Mouse (Mus musculus) monocyte, adult 2 months (primary cell): ENCODE measurements around the gene Lrrc27.
A peak's percentile ranks its signal among the peaks of the same experiment; 100 is the strongest.

ENCODE experiments used
- DNase-seq, 2 experiments: peaks; one replicate each; pipeline ENCODE4 v3.0.0; 2022; ENCODE audit warnings: low spot score in 2 of 2, low read depth in 1 of 2

The Lrrc27 gene

GRCm38 (mm10) chr7:139235651-139236358 is 23.0 kb downstream of the Lrrc27 start:
- no peak for DNase-seq

DNA sequence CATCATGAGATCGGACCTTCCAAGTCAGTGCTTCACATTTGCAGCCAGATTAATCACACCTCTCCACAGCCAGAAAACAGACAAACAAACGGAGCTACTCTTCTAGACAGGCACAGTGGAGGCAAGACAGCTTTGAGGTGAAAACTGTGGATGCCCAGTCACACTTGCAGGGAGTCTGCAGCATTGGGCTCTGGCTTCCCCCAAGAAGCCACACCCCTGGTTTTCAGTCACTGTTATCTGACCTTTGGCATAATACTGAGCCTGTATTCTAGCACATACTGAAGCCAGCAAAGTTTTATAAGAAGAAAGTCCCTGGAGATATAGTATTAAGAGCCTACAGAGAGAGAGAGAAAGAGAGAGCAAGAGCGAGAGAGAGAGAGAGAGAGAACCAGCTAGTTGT is 26.6 kb downstream of the Lrrc27 start:
- DNase-seq: no peak

GRCm38 (mm10) chr7:139246086-139246485 is 33.3 kb downstream of the Lrrc27 start:
- DNase-seq: no peak

DNA sequence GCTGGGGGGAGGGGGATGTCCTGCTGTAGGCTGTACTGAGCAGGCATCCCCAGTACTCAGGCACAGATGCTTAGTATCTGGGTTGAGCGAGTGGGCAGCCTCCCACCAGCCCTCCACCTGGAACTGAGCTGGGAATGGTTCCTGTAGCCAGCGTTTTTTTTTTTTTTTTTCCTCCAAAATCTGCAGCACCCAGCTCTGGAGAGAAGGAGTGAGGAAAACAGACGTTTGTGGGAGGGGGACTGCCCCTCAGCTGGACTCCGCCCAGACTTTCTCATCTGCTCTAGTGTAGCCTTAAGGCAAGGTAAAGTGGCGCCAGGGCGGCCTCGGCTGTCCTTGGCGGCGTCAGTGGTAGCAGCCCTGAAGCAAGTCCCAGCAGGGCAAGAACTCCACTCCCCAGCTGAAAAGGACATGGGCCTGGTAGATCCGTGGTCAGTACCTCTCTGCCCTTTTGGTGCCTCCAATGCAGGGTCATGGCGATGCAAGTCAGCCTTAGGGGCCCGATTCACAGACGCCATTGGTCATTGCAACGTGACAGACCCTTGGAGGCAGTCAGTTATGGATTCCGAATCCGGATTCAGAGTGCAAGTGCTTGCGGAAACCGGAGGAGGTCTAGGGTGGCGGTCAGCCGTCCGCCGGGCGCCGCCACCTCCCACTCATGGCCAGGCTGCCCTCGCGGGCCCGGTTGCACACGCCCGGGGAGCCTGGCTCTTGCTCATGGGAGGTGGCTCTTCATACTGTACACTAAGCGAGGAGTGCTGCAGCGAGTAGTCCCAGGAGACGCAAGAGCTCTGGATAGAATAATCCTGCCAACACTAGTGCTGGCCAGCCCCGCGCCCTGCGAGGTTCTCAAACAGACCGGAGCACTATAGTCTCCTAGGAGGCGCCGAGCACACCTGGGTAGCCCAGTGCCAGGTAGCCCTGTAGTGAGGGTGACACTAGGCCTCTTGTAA is 34.4 kb downstream of the Lrrc27 start:
- no peak for DNase-seq

DNA sequence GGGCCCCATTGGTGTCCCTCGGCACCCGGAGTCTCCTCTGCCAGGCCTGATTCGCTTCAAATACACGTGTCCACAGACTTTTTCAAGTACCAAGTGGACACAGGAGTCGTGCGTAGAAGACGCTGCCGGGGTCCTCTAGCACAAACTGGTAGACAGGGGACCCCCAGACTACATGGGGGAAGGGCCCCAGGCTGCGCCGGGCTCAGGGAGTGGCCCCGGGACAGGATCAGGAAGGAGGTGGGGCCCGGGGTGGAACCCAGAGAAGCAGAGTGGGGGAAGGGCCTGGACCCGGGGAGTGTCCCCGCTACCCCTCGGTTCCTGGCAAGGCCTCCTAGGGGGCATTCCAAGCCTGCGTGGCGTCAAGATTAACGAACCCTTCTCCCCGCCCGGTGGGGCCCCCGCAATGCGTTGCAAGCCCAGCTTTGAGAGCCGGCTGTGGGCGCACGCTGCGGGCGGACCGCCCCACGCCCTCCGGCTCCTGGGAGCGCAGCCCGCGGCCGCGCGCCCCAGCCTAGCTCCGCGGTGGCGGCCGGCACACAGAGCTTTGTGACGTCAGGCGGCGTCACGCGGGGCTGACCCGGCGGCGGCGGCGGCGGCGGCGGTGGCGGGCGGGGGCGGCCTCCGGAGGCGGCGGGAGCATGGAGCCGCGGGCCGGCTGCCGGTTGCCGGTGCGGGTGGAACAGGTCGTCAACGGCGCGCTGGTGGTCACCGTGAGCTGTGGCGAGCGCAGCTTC is 35.3 kb downstream of the Lrrc27 start, which contains the start of gene Pwwp2b:
Gene Pwwp2b (plus strand): TSS at position 602 of the 734 bp plus-strand sequence.
- peak in 1 of 2 experiments; percentile 70 for DNase-seq

DNA sequence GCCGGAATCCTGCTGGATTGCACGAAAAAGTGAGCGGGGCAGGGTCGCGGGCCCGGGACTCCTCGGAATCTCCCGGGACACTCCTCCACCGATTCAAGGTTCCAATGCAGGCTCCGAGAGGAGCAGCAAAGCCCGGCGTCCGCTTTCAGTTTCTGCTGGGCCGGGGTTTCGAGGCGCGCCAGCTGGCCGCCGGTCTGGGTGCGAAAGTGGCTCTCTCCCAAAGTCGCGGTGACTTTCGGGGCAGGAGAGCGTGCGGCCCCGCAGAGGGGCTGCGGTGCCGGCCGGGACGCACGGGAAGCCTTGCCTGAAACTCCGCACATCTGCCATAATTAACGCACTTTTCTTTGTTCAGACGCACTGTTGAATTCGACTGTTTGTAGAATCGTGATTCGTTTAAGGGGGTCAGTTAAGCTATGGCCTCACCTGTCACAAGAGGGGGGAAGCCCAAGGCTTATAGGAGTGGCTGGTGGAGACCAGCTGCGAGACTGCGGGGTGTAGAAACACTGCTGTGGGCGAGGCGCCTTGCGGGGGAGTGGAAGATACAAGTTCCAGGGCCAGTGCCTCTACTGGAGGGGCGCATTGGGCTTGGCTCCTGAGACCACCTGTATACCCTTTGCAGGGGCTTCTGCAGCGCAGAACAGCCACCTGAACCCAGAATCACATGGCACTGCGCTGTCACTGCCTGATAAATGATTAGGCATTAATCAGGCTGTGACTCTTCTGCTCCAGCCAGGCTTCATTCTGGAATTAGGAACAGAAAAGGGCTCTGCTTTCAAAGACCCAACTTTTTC is 36.0 kb downstream of the Lrrc27 start:
- no peak for DNase-seq

- no peak for DNase-seq
Measured at GRCm38 (mm10) chr7:139249406-139250210, 36.8 kb downstream of the Lrrc27 start.

DNA sequence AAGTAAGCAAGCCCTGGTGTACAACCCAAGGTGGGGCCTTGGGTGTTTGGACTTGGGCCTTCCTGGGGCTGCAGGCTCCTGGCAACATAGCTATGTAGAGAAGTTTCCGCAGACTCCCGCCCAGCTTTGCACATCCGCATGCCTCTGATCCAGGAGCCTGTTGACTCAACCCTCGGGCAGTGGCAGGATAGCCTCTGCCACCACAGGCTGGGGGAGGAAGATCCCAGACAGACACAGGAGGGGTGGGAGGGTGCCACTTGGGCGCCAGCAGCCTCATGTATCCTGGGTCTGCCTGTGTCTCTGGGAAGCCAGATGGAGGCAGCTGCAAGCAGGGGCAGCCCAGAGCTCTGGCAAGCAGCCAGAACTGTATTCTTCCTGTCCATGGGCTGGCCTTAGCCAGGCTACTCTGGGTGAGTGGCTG is 39.1 kb downstream of the Lrrc27 start:
- DNase-seq: no peak

GRCm38 (mm10) chr7:139252566-139252965 is 39.8 kb downstream of the Lrrc27 start:
- DNase-seq: no peak

GRCm38 (mm10) chr7:139252986-139253385 is 40.2 kb downstream of the Lrrc27 start:
- DNase-seq: no peak

DNA sequence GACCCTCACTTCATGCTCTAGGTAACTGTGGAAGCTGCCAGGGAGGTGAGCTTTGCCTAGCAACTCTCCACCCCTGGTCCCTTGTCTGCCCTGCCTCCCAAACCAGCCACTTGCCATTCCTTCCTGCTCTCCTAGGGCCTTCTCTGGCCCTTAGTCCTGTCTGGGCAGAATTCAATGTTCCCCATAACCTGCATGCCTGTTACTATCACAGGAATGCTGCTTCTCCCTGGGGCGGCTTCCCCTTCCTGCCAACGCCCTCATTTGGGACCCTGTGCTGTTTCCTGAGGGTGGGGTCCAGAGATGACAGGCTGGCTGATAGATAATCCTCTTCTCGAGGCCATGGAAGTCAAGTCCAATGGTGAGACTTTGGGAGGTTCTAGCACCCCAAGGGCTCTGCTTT is 40.7 kb downstream of the Lrrc27 start:
- DNase-seq: no peak

DNA sequence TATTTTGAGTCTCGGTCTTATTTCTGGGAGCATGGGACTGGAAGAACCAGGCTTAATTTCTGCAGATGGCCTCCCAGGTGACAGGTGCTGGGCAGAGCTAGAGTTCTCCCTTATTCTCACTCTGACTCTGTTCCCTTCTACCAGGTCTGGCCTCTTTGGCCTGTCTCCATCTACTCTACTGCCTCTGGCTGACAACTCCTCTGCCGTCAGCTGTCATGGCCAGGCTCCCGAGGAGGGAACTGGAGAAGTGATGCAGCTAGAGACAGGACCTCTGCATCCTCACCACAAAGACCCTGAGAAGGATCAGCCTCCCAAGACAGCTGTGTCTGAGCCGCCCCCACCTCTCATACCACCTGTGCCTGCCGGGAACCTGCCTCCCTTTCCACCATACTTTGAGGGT is 41.8 kb downstream of the Lrrc27 start:
- no peak for DNase-seq

- no peak for DNase-seq
Measured at GRCm38 (mm10) chr7:139257752-139258542, 45.2 kb downstream of the Lrrc27 start.

- no peak for DNase-seq
Measured at GRCm38 (mm10) chr7:139264337-139264736, 51.5 kb downstream of the Lrrc27 start.

- DNase-seq: no peak
Measured at GRCm38 (mm10) chr7:139265634-139266033, 52.8 kb downstream of the Lrrc27 start.

DNA sequence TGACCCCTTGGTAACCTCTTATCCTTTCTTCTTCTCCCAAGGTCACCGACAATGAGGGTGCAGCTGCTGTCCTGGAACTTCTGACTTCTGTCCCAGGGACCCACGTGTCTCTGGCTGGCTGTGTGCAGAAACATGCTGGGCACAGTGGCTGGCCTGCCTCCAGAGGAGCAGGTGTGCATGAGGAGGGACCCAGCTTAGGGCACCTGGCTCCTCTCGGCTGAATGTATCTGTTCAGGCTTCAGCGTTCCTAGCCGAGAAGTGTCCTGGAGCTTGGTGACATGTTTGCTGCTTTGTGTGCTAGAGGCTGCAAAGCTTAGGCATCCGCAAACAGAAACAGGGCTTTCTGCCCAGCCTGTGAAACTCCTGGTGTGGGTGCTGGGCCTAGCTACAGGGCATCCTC is 53.6 kb downstream of the Lrrc27 start:
- no peak for DNase-seq

DNA sequence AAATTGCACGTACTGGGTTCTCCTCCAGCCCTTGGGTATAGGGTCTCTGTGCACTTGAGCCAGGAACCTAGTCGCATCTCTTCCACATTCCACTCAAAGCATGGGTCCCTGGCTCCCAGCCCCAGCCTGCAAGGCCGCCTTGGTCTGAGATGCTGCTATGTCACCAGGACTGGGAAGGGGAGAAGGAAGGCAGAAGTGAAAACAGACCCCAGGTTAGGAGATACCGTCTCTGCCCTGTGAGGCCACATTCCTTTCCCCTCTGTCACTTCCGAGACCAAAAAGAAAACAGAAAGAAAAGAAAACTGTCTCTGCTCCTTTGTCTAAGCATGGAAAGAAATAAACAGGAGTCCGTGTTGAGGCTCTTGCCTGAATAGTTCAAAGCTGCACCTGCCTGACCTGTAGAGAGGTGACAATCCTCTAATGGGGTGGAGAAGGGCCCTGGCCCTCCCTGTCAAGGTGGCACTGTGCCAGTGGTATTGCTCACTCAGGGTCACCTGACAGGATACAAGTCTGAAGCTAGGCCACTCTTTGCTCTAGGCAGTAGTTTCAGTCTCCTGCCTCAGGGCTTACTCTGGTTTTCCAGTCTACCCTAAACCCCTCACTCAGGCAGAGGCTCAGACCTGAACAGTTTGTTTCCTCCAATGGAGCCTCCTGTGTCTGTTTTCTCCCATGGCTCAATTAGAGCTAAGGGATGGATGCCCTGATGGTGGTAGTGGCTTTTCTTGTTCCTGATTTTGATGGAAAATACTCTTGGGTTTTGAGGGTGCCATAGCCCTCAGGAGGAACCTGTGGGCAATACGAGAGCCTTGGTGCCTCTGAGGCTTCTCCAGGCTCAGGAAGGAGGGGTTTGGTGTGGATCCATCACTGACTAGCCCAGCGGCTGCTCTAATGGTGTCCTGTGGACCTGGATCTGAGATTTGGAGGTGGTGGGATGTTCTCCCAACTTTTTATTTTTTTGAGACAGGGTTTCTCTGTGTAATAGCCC is 54.4 kb downstream of the Lrrc27 start:
- no peak for DNase-seq

DNA sequence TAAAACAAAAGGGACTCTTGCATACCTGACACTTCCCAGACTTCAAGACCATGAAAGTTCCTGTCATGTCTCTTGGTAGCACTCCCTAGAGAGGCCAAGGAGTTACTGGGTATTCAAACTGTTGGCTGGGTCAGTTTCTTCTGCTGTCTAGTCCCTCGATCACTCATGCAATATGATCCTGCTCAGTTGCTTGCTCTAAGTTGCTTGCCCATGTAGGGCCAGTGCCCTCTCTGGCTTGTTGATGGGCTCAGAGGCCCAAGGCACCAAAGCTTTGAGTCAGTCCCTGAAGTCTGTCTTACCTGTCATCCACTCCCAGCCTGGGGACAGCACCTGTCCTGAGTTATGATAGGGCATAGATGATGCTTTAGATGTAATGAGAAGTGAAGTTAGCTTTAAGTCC is 58.0 kb downstream of the Lrrc27 start:
- no peak for DNase-seq
